Mouse (Mus musculus) 3134 (cell line): Measurements from ENCODE around the gene Cyp2c69.
"Not testable (repeated sequence)": the region's sequence is repeated elsewhere in the genome, so short reads cannot be mapped to it uniquely, and the experiment has no call there.

Experiments used
- DNase-seq: peaks from one replicate; pipeline ENCODE4 v3.0.0-alpha.2; 2011; ENCODE audit warnings: low spot score; ENCODE audit not compliant: insufficient read length; ENCODE audit errors: extremely low read depth

The Cyp2c69 gene

DNA sequence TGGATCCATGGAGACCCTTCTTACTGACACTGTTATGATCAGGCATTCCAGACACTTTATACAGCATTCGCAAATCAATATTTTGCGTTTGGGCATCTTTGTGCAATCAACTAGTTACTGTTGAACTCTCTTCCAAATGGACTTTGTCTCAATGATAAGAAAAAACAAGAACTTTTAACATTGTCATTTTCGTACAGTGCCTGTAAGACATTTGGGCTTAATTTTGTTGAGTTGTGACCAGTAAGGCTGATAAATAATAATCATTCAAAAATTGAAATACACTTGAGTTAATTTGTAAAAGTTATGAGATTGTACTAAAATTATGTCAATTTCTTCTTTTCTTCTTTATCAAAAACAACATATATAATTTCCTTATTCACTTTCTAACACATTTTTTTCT, at the start of gene Cyp2c69:
Cyp2c69 (minus strand) TSS at position 101 of the 400 bp plus-strand sequence.
- not testable (repeated sequence) for DNase-seq

DNA sequence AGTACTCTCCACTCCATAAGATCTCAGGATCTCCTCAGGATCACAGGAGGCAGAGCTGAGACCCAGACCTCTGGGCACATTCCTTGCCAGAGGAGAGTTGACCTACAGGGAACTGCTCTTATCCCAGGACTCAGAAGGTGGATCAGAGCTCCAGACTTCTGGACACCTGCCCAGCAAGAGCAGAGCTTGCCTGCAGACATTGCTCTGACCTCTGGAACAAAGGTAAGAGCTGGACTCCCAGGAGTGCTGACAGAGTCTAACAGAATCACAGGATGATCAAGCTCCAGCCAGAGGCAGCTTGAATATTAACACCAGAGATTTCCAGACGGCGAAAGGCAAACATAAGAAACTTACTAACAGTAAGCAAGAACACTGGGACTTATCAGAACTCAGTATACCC, 48.8 kb upstream of the Cyp2c69 start:
- DNase-seq: no peak

DNA sequence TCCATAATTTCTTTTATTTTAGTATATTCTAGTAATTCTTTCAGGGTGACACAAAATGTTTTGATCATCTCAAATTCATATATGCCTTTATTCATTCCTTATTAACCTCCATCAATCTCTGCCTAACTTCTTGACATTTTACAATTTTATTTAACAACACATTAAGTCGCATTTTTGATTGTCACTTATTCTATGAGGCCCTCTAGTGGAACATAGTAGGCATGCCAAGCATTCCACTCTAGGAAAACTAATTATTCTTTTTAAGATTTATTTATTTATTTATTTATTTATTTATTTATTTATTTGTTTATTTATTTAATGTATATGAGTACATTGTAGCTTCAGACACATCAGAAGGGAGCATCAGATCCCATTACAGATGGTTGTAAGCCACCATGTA, 43.4 kb upstream of the Cyp2c69 start:
- DNase-seq: no peak

DNA sequence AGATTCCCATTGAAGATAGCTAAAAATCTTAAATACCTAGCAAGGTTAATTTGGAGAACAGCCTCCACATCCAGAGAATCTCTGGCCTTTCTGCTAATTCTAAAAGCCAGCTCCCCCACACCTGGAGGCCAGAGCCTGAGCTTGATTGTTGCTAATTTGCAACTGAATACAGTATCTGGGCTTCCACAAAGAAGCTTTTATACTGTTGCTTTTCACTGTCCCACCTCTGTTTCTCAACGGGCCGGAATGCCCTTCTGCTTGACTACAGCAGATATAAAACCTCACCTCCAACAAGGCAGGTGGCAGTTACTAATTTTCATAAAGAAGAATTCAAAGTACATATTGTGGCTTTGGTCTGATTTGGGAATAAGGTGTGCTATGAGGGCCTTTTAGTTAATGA, 15.1 kb upstream of the Cyp2c69 start:
- DNase-seq: no peak

DNA sequence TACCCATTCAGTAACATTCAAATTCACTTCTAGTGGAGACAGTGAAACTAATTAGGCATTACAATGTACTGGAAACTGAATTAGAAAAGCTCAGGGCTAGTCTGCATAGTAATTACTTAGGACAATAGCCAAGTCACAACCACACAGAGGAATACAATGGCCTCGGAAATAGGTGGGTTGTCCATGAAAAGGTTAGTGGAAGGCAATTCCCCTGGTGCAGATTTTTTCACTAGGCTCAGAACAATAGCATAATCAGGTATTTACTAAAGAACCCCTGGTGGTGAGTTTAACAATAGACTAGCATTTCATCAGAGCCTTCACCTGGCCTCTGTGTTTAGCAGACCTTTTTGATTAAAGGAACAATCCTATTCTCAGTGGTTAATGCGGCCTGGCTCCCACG, 3.5 kb upstream of the Cyp2c69 start:
- not testable (repeated sequence) for DNase-seq

DNA sequence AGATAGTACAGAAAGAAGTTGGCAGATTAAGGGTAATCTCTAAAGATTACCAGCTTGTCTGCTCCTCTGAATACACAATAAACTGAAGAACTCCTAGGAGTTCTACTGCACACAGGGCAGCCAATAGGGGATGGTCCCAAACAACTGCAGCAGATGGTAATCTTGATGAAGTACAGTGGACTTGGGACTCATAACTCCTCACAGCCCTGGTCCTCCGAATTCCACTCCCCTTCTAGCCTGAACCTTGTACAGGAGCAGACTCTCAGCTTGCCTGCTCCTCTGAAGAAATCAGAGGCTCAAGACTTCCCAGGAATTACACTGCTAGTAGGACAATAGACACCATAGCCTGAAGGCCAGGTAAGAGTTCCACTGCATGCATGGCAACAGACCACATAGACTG, 20.5 kb downstream of the Cyp2c69 start:
- no peak for DNase-seq

DNA sequence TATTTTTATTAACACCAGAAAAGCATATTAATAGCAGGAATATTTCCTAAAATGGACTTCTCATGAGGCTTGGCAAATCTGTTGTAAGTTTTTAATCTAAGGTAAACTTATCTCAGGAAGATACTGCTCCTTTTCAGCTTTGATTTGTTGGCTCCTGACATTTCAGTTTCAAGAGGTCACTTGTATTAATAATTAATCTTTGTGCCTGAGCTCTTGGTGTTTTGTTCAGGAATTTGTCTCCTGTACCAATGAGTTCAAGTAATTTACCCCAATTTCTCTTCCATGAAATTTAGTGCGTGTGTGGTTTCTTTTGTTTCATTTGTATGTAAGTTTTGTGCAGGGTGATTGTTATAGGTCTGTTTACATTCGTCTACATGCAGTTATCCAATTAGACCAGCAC, 65.7 kb downstream of the Cyp2c69 start:
- not testable (repeated sequence) for DNase-seq

DNA sequence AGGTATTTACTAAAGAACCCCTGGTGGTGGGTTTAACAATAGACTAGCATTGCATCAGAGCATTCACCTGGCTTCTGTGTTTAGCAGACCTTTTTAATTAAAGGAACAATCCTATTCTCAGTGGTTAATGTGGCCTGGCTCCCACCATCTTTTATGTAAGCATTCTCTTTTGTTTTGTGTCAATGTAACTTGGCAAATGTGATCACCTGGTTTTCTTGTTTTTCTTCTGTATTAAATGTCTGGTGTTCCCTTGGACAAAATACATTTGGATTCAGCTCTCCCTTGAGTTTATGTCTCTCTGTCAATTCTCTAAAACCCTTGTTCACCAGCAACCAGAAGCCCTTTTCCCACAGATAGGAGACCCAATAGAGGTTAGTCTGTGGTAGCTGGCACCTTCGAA, 70.2 kb downstream of the Cyp2c69 start:
- DNase-seq: not testable (repeated sequence)

DNA sequence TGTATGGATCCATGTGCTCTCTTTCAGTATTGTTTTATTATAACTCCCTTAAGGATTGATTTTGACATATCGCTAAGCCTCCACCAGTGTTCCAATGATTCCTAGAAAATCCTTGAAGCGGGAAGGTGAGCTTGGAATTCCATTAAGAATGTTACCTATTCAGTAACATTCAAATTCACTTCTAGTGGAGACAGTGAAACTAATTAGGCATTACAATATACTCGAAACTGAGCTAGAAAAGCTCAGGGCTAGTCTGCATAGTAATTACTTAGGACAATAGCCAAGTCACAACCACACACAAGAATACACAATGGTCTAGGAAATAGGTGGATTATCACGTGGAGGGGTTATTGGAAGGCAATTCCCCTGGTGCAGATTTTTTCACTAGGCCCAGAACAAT, 70.6 kb downstream of the Cyp2c69 start:
- not testable (repeated sequence) for DNase-seq

DNA sequence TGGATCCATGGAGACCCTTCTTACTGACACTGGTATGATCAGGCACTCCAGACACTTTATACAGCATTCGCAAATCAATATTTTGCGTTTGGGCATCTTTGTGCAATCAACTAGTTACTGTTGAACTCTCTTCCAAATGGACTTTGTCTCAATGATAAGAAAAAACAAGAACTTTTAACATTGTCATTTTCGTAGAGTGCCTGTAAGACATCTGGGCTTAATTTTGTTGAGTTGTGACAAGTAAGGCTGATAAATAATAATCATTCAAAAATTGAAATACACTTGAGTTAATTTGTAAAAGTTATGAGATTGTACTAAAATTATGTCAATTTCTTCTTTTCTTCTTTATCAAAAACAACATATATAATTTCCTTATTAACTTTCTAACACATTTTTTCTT, 73.9 kb downstream of the Cyp2c69 start, which contains the start of gene Cyp2c40:
Cyp2c40 (minus strand) TSS at position 101 of the 400 bp plus-strand sequence.
- DNase-seq: not testable (repeated sequence)
